Mouse (Mus musculus) A20 (cell line): Measurements from ENCODE around the gene Rcbtb2.
A peak's percentile ranks its signal among the peaks of the same experiment; 100 is the strongest.
"Not testable (repeated sequence)": the region's sequence is repeated elsewhere in the genome, so short reads cannot be mapped to it uniquely, and the experiment has no call there.

Source experiments
- DNase-seq: peaks from one replicate; pipeline ENCODE4 v3.0.0-alpha.2; 2011; ENCODE audit warnings: low read depth, low spot score

Rcbtb2 gene

DNA sequence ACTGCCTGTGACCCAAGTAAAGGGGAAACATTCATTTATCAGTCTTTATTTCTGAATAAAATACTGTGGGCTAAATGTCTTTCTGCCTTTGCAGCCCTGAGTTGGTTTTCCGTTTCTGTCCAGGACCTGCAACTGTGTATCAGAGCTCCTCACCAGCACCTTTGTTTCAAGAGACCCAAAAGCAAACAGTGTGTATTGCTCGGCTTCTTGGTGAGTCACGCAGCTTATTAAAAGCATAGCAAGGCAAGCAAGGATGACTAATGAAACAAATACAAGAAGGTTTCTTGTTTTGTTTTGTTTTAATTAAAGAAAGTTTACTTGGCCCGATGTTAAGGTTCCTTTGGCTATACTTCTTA is at the start of gene Rcbtb2:
Rcbtb2 (plus strand) TSS at position 115 of the 356 bp plus-strand sequence.
- DNase-seq = peak; percentile 81

- no peak for DNase-seq
These were observed 39.3 kb upstream of the Rcbtb2 start for GRCm38 (mm10) chr14:73083563-73083962.

DNA sequence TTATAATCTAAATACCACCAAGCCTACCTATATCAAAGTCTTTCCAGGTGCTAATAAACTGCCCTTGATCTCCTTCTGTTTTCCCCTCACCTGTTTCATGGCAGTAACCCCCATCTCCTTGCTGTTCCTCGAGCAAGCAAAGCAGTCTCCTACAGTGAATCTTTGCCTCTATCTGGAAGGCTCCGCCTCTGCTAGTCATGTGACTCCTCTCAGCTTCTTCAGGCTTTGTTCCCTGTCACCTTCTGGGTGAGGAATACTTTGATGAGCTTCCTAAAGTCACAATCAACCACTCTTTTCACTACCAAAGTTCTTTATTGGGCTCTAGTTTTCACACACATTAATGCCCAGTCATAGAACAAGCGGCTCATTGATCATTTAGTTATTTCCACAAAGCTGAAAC is 36.4 kb upstream of the Rcbtb2 start:
- no peak for DNase-seq

GRCm38 (mm10) chr14:73087247-73087646 is 35.6 kb upstream of the Rcbtb2 start:
- DNase-seq = no peak

DNA sequence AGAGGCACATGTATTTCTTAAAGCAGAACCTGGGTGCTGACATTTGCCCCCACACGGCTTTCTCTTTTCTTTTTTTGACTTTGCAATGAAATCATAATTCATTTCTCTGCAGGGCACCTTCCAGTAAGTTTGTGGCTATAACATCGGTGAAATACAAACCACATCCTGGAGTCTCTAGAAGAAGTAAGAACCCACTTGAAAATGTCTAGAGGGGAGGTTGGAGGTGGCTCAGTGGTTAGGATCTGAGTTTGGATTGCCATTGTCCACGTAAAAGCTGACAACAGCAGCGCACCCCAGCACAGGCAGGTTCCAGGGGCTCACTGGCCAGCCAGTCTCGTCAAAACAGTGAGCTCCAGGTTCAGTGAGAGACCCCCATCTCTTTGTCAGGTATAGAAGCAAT is 35.1 kb upstream of the Rcbtb2 start:
- DNase-seq = no peak

GRCm38 (mm10) chr14:73088224-73088623 is 34.6 kb upstream of the Rcbtb2 start:
- DNase-seq = no peak

DNA sequence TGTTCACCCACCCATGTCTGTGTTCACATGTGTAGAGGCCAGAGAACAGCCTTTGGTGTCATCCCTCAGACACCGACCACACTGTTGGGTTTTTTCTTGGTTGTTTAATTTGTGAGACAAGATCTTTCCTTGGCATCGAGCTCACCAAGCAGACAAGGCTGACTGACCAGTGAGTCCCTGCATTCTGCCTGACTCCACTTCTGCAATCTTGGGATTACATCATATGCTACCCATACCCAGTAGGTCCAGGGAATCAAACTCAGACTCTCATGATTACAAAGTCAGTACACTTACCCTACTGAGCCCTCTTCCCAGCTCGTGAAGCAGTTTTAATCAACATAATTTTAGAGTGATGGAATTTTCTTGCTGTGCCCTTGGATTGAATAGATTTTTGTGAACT is 30.0 kb upstream of the Rcbtb2 start:
- DNase-seq = no peak

- no peak for DNase-seq
These were observed 27.9 kb upstream of the Rcbtb2 start for GRCm38 (mm10) chr14:73094802-73095550.

DNA sequence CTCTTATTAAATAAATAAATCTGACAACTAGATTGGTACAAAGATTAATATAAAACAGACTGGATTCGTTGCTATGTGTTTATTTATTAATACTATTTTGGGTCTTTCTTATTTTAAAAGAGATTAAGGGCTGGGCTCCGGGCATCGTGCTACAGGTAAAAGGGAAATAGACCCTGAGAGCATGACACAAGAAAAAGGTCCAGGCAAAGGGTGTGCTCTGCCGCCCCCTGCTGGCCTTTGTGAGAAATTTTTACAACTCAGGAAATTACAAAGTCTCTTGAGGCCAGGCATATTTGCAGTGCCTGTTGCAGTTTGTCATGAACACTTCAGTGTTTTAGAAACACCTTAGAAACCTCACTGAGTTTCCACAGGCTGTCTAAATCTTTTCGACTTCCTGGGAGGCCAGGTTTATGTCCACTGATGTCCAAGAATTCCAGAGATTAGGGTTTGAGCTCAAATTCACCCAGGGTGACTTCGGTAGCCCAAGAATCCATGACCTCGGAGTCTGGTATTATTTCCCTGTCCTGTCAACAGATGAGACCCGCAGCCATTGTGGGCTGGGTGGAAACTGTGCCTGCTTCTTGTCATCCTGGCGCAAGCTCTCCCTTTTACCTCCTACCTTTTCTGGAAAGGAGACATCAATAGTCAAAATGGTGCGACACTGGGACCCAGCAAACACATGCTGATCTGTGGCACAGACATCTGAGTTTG is 24.0 kb upstream of the Rcbtb2 start:
- peak; percentile 70 for DNase-seq

DNA sequence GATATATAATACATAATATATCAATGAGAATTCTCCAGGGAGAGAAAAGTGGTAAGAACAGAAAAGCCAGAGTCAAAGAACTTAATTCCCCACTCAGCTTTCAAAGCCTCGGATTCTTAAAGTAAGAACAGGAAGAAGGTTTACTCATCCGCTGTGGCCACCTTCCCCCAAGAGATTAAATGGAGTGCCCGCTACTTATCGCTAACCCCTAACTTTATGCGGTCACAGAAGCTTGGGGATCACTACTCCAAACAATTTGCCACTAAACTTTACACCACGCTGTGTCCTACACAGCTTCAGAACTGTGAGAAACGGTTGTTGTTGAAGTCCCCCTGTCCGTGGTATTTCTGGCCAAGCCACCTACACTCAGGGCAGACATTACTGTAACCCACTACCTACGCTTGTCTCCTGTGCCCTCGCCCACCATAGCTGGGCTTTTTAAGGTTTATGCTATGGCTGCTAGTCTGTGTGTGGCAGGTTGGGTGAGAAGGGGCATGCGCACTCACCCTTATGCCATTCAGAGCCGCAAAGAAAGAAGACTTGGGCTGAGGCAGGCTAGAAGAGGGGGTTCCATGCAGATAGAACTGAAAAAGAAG is 20.5 kb upstream of the Rcbtb2 start:
- no peak for DNase-seq

- DNase-seq = not testable (repeated sequence)
These were observed 19.9 kb upstream of the Rcbtb2 start for GRCm38 (mm10) chr14:73102986-73103385.

- DNase-seq = no peak
These were observed 17.9 kb upstream of the Rcbtb2 start for GRCm38 (mm10) chr14:73104913-73105312.

GRCm38 (mm10) chr14:73105407-73106185 is 17.2 kb upstream of the Rcbtb2 start:
- peak; percentile 77 for DNase-seq

DNA sequence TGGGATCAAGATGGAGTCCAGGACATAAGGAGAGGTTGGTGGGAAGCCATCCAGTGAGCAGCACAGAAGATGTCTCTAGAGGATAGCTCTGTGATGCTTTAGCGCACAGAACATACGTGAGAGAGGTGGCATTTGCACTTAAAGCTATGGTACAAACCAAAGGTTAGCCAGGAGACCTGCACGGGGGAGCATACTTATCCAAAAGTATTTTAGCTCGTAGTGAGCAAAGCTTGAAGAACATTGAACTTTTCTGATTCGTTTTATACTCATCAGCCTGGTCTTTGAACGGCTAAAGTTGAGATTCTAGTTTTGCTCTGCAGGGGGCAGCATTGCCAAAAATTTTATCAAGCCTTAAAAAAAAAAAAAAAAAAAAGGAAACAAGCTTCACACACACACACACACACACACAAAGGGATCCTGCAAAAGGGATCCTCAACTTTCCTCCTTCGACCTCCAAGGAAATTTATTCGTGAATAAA is 16.6 kb upstream of the Rcbtb2 start:
- DNase-seq = peak; percentile 75

GRCm38 (mm10) chr14:73106957-73107356 is 15.9 kb upstream of the Rcbtb2 start:
- DNase-seq = no peak

DNA sequence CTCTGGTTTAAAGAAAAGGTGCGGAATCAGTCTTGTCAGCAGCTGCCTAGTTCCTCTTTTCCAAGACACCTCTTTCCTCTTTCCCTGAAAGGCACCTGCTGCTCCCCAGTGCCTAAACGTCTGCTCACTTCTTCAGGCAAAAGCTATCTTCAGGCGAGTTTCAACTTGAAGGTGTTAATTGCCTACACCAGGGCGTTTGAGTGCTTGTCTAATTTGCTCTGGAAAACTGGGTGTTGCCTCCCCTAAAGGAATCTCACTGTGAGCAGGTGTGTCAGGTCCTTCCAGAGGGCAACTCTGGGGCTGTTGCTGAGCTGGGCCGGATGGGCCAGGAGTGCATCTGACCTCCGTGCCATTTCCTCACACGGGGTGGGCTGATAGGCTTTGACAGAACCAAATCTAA is 15.5 kb upstream of the Rcbtb2 start:
- DNase-seq = no peak

- no peak for DNase-seq
These were observed 14.9 kb upstream of the Rcbtb2 start for GRCm38 (mm10) chr14:73107952-73108351.

GRCm38 (mm10) chr14:73110682-73111081 is 12.2 kb upstream of the Rcbtb2 start:
- DNase-seq = no peak

DNA sequence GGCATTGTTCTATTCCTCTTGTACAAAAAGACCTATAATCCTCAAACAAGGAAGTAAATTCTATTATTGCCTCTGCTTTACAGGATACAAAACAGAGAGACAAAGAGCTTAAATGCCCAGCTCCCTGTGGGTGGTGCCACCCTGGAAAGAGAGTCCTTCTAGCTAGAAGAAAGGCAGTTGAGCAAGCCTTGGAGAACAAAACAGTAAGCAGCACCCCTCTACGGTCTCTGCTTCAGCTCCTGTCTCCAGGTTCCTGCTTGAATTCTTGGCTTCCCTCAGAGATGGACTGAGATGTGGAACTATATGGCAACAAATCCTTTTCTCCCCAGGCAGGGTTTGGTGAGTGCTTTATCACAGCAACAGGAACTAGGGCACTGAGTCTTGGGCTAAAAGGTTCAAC is 11.7 kb upstream of the Rcbtb2 start:
- DNase-seq = no peak

GRCm38 (mm10) chr14:73112186-73112840 is 10.5 kb upstream of the Rcbtb2 start:
- DNase-seq = no peak

DNA sequence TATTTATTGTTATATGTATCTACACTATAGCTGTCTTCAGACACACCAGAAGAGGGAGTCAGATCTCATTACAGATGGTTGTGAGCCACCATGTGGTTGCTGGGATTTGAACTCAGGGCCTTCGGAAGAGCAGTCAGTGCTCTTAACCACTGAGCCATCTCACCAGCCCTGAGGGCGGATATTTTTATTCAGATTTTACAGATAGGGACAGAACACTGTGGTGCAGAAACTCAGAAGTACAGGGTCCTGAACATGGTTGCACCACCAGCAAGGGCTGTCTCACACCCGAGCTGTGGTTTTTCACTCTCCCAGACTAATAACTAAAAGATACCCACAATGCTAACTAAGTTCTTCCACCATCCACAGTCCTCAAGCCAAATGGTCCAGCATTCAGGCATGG is 7.9 kb upstream of the Rcbtb2 start:
- not testable (repeated sequence) for DNase-seq
